ENCODE assay signal across 18 mouse cellular contexts in the genomic region with DNA sequence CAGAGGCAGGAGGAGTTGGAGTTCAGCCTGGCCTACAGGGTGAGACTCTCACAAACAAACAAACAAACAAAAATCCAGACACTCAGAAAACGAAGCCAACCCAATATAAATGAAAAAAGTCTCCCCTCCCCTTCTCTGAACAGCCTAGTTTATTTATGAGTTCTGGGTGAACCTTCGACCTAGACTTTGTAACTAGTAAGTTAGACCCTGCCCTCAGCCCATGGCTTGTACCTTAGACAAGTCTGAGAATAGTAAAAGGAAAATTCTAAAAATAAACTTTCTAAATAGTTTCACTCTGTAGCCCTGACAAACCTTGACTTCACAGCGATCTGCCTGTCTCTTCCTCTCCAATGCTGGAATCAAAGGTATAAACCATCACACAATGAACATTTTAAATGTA.
"Had no signal": no experiment of that assay in that cellular context is flagged by ENCODE, and none has a peak within 500 bp of the region (broad histone marks: within the 10 kb centered on the region; RNA-seq: fewer than 3 reads in every experiment).

No protein-coding gene starts in this region.

- ATAC-seq: midbrain, embryonic 16.5 days had no signal

- DNase-seq: lung, embryonic 14.5 days; lung, postnatal 10 days; lung, postnatal 4 days; midbrain, embryonic 14.5 days; retina, postnatal 1 day; right cerebral cortex, adult 18-20 months; right cerebral cortex, postnatal 25 days; right cerebral cortex, postnatal 4 days; spleen, adult 18-20 months; thymus, adult 18-20 months; thymus, postnatal 14 days; thymus, postnatal 36 days had no signal

- H3K4me2 ChIP-seq: lung, embryonic 14.5 days; midbrain, embryonic 12.5 days; neural tube, embryonic 13.5 days; neural tube, embryonic 15.5 days had no signal

- H3K4me3 ChIP-seq: midbrain, embryonic 10.5 days; midbrain, embryonic 12.5 days; myocyte; neural tube, embryonic 13.5 days; neural tube, embryonic 15.5 days had no signal

- H3K9ac ChIP-seq: lung, embryonic 14.5 days; midbrain, embryonic 12.5 days; neural tube, embryonic 13.5 days; neural tube, embryonic 15.5 days had no signal

- H3K27me3 ChIP-seq: neural tube, embryonic 13.5 days; neural tube, embryonic 15.5 days had no signal

- H3K36me3 ChIP-seq: midbrain, embryonic 10.5 days; midbrain, embryonic 12.5 days; neural tube, embryonic 13.5 days; neural tube, embryonic 15.5 days had no signal

- H3K9me3 ChIP-seq: midbrain, embryonic 10.5 days; midbrain, embryonic 12.5 days; neural tube, embryonic 13.5 days; neural tube, embryonic 15.5 days had no signal

- H3K27ac ChIP-seq: midbrain, embryonic 10.5 days; midbrain, embryonic 12.5 days; neural tube, embryonic 13.5 days; neural tube, embryonic 15.5 days had no signal
